Mouse (Mus musculus): Measurements from ENCODE around the gene Anln. TPM values are rescaled to one million over a fixed set of nuclear protein-coding genes. Genes with fewer than 3 reads are reported as not detected.

Gene Anln
- polyA plus RNA-seq, 1 experiment from 2014 or later, result 38.7 TPM

DNA sequence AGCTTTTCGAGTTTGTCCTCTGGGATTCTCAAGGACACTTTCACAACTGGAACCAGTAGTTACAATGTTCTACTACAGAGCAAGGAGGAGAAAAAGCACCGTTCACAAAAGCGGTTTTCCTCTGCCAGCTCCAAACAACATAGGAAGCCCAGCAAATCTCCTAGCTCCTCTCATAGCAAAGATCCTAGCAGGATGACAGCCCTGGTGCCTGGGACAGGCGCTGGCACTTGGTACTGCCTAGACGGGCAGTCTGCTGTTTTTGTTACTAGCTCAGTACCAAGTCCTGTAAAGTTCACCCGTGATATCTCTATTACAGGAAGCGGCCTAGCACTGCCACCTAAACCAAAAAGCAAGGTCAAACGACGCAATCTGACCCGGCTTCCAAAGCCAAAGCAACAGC is 35.2 kb upstream of the Anln start:
- Histone ChIP-seq H3K27me3 (replicated peaks; ENCODE audit: control insufficient read depth, insufficient read depth, low read length) (no peaks in the 10 kb centered on the region), H3K4me2 (ENCODE audit: low read depth, low read length) (no peak overlapping the region), H3K4me3 (ENCODE audit: low read depth, low read length) (no peak overlapping the region), H3K9ac (ENCODE audit: low read depth, low read length) (no peak overlapping the region), H3K9me3 (ENCODE audit: control insufficient read depth, low read length) (no peaks in the 10 kb centered on the region), H3K36me3 (ENCODE audit: control insufficient read depth, insufficient read depth, low read length) (no peaks in the 10 kb centered on the region), H3K4me1 (ENCODE audit: control insufficient read depth, insufficient read depth, low read length) (no peaks in the 10 kb centered on the region), H3K27ac (replicated peaks; ENCODE audit: low read depth, low read length) (no peak overlapping the region)
- 74% methylated on average over 10 of the region's 10 CpGs for WGBS
- ATAC-seq (ENCODE audit: low read depth), result no peak
- no peak for DNase-seq (ENCODE audit: low spot score)

DNA sequence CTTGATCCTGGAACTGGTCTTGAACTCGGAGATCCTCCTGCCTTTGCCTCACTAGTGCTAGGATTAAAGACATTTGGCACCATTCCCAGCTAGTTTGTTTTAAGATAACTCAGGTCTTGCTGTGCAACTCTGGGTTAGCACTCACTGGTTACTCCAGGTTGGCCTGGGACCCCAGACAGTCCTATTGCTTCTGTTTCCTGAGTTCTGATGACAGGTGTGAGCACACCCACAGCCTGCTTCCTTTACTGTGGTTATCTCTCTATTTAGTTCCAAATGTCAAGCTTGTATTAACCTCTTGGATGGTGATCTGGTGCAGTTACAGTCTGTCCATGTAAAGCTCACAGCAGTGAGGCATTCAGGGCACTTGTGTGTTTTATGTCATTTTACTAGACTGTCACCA is 34.5 kb upstream of the Anln start:
- Histone ChIP-seq H3K9me3 (ENCODE audit: control insufficient read depth, low read length) (no peaks in the 10 kb centered on the region), H3K9ac (ENCODE audit: low read depth, low read length) (no peak overlapping the region), H3K4me3 (ENCODE audit: low read depth, low read length) (no peak overlapping the region), H3K4me2 (ENCODE audit: low read depth, low read length) (no peak overlapping the region), H3K27me3 (replicated peaks; ENCODE audit: control insufficient read depth, insufficient read depth, low read length) (no peaks in the 10 kb centered on the region), H3K4me1 (ENCODE audit: control insufficient read depth, insufficient read depth, low read length) (no peaks in the 10 kb centered on the region), H3K36me3 (ENCODE audit: control insufficient read depth, insufficient read depth, low read length) (no peaks in the 10 kb centered on the region), H3K27ac (replicated peaks; ENCODE audit: low read depth, low read length) (no peak overlapping the region)
- no peak for DNase-seq (ENCODE audit: low spot score)
- ATAC-seq (ENCODE audit: low read depth), result no peak
- WGBS, result 68% methylated on average over 1 of the region's 1 CpGs

DNA sequence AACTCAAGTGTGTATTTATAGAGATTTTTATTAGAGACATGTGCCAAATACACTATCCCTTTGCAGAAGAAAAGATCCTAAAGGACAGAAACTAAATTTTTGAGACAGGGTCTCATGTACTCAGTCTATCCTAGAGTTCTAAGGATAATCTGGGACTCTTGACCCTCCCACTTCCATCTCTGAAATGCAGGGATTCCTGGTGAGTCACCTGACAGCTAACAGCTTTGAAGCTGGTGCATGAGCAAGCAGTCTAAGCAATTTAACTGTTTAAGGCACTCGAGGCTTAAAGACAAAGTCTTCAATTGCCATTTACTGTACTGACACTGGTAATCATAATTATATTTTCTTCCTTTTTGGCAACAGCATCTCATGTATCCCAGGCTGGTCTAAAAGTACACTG is 33.6 kb upstream of the Anln start:
- H3K4me2 ChIP-seq (ENCODE audit: low read depth, low read length), result no peak overlapping the region
- ATAC-seq (ENCODE audit: low read depth), result no peak
- H3K36me3 ChIP-seq (ENCODE audit: control insufficient read depth, insufficient read depth, low read length), result no peaks in the 10 kb centered on the region
- 59% methylated on average over 1 of the region's 1 CpGs for WGBS
- no peak overlapping the region for H3K9ac ChIP-seq (ENCODE audit: low read depth, low read length)
- no peaks in the 10 kb centered on the region for H3K27me3 ChIP-seq (replicated peaks; ENCODE audit: control insufficient read depth, insufficient read depth, low read length)
- no peaks in the 10 kb centered on the region for H3K9me3 ChIP-seq (ENCODE audit: control insufficient read depth, low read length)
- no peak overlapping the region for H3K27ac ChIP-seq (replicated peaks; ENCODE audit: low read depth, low read length)
- H3K4me1 ChIP-seq (ENCODE audit: control insufficient read depth, insufficient read depth, low read length), result no peaks in the 10 kb centered on the region
- no peak for DNase-seq (ENCODE audit: low spot score)
- no peak overlapping the region for H3K4me3 ChIP-seq (ENCODE audit: low read depth, low read length)

DNA sequence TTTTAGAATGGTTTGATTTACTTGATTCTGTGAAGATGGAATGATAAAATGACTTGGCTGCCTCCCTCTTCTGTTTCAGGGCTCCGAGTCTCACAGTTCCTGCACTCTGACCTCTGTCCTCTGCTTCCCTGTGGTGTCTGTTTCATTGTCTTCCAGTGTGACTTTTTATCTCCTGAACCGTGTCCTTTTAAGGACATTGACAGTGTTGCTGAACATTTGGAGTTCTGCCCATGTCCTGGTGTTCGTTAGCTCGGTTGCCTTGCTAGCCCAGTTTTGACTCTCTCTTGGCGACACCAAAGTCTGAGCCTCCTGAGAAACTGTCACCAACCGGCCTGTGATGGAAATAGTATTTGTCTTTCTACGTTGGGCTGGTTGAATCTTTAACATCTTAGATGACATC is 31.5 kb upstream of the Anln start:
- no peaks in the 10 kb centered on the region for H3K27me3 ChIP-seq (replicated peaks; ENCODE audit: control insufficient read depth, insufficient read depth, low read length)
- H3K27ac ChIP-seq (replicated peaks; ENCODE audit: low read depth, low read length), result no peak overlapping the region
- no peak overlapping the region for H3K4me2 ChIP-seq (ENCODE audit: low read depth, low read length)
- no peaks in the 10 kb centered on the region for H3K9me3 ChIP-seq (ENCODE audit: control insufficient read depth, low read length)
- no peaks in the 10 kb centered on the region for H3K36me3 ChIP-seq (ENCODE audit: control insufficient read depth, insufficient read depth, low read length)
- DNase-seq (ENCODE audit: low spot score), result no peak
- ATAC-seq (ENCODE audit: low read depth), result no peak
- H3K9ac ChIP-seq (ENCODE audit: low read depth, low read length), result no peak overlapping the region
- WGBS, result 38% methylated on average over 7 of the region's 7 CpGs
- H3K4me1 ChIP-seq (ENCODE audit: control insufficient read depth, insufficient read depth, low read length), result no peaks in the 10 kb centered on the region
- no peak overlapping the region for H3K4me3 ChIP-seq (ENCODE audit: low read depth, low read length)

DNA sequence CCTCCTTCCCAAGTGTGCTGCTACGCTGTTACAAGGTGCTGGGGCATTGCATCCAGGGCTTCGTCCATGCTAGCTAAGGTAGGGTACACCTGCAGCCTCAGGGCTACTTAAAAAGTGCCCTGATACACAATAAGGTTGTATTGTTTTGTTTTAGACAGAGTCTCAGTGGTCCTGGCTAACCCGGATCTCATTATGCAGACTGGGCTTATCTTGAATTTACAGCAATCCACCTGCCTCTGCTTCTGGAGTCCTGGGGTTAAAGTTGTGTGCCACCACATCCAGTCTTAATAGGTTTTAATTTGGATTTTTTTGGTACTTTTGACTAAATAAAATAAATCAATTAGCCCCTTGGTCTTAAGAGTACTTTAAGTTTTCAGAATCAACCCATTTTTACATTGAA is 30.9 kb upstream of the Anln start:
- no peaks in the 10 kb centered on the region for H3K36me3 ChIP-seq (ENCODE audit: control insufficient read depth, insufficient read depth, low read length)
- H3K9ac ChIP-seq (ENCODE audit: low read depth, low read length), result no peak overlapping the region
- H3K4me3 ChIP-seq (ENCODE audit: low read depth, low read length), result no peak overlapping the region
- no peak overlapping the region for H3K4me2 ChIP-seq (ENCODE audit: low read depth, low read length)
- no peaks in the 10 kb centered on the region for H3K4me1 ChIP-seq (ENCODE audit: control insufficient read depth, insufficient read depth, low read length)
- WGBS, result 85% methylated on average over 3 of the region's 3 CpGs
- ATAC-seq (ENCODE audit: low read depth) (no peak), DNase-seq (ENCODE audit: low spot score) (no peak)
- H3K27me3 ChIP-seq (replicated peaks; ENCODE audit: control insufficient read depth, insufficient read depth, low read length), result no peaks in the 10 kb centered on the region
- H3K27ac ChIP-seq (replicated peaks; ENCODE audit: low read depth, low read length), result no peak overlapping the region
- no peaks in the 10 kb centered on the region for H3K9me3 ChIP-seq (ENCODE audit: control insufficient read depth, low read length)

DNA sequence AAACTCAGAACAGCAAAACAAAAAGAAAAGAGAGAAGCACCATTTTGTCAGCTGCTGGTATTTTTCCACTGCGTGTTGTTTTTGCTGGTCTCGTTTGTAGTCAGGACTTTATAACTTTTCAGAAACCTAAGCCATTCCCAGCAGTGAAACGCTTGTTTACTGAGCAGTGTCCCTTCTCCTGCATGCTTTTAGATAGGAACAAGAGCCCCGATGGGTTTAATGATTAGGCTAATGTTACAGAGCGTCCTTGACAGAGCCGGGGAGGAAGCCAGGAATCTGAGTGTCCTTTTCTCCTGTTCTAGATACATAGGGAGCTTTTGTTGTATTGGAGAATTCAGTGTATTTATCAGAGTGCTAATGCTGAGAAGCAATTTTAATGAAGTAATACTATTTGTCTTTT is 28.6 kb upstream of the Anln start:
- Histone ChIP-seq H3K27ac (replicated peaks; ENCODE audit: low read depth, low read length) (no peak overlapping the region), H3K36me3 (ENCODE audit: control insufficient read depth, insufficient read depth, low read length) (no peaks in the 10 kb centered on the region), H3K9ac (ENCODE audit: low read depth, low read length) (no peak overlapping the region), H3K4me1 (ENCODE audit: control insufficient read depth, insufficient read depth, low read length) (no peaks in the 10 kb centered on the region), H3K4me2 (ENCODE audit: low read depth, low read length) (no peak overlapping the region), H3K27me3 (replicated peaks; ENCODE audit: control insufficient read depth, insufficient read depth, low read length) (no peaks in the 10 kb centered on the region), H3K4me3 (ENCODE audit: low read depth, low read length) (no peak overlapping the region), H3K9me3 (ENCODE audit: control insufficient read depth, low read length) (no peaks in the 10 kb centered on the region)
- ATAC-seq (ENCODE audit: low read depth), result no peak
- DNase-seq (ENCODE audit: low spot score), result no peak
- 49% methylated on average over 6 of the region's 6 CpGs for WGBS

DNA sequence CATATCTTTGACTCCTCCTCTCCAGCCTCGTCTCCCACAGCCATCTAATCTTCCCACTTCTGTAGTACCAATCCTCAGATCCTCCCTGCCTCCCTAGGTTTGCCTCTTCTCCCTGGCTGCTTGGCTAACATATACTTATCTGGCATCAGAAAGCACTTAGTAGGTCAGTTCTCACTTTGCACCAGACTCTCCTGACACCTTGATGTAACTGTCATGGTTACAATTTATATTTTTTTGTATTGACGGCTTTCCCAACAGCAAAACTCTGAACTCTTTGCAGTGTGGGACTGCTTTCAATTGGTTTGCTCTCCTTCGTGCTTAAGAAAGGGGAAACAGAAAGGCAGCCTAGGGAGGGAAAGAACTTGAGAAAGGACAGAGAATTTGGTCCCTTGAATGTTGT is 27.2 kb upstream of the Anln start:
- H3K27me3 ChIP-seq (replicated peaks; ENCODE audit: control insufficient read depth, insufficient read depth, low read length), result no peaks in the 10 kb centered on the region
- no peaks in the 10 kb centered on the region for H3K36me3 ChIP-seq (ENCODE audit: control insufficient read depth, insufficient read depth, low read length)
- H3K27ac ChIP-seq (replicated peaks; ENCODE audit: low read depth, low read length), result no peak overlapping the region
- WGBS, result 77% methylated on average over 3 of the region's 3 CpGs
- H3K4me3 ChIP-seq (ENCODE audit: low read depth, low read length), result no peak overlapping the region
- H3K4me1 ChIP-seq (ENCODE audit: control insufficient read depth, insufficient read depth, low read length), result no peaks in the 10 kb centered on the region
- no peaks in the 10 kb centered on the region for H3K9me3 ChIP-seq (ENCODE audit: control insufficient read depth, low read length)
- H3K9ac ChIP-seq (ENCODE audit: low read depth, low read length), result no peak overlapping the region
- ATAC-seq (ENCODE audit: low read depth) (no peak), DNase-seq (ENCODE audit: low spot score) (no peak)
- no peak overlapping the region for H3K4me2 ChIP-seq (ENCODE audit: low read depth, low read length)

DNA sequence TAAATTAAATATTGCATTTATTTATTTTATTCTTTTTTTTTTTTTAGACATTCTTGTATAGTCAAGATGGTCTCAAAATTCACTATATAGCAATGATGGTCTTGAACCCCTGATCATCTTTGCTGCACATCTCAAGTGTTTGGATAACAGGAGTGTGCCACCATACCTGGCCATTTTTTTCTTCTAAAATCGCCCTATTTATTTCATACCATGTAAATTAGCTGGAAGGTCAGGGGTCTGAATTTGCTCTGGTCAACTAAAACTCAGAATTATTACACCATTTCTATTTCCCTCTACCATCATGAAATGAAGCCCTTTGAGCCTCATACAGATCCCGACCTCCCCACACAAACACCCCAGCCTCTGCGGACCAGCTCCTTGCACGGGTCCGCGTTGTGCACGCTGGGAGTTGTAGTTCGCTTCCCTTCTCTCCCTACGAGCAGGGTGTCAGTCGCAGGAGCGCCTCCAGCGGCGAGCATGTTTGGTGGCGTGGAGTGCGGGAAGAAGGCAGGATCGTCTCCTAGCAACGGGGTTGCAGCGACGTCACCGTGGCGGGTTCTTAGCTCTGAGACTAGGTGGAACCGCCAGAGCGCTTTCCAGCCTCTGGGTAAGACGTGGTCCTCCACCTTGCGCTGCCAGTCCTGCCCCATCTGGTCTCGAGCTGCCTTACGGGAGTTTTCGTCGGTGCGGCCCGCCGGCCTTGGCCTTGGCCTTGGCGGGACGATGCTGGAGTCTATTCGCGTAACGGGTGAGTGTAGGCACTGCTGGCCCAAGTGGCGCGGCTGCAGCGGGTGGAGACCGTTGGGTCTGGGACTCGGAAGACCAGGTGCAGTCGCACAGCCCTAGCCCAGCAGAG is 22.2 kb upstream of the Anln start, which contains the start of gene 9530077C05Rik:
Gene 9530077C05Rik (plus strand): TSS at position 512 of the 856 bp plus-strand sequence.
- H3K9ac ChIP-seq (ENCODE audit: low read depth, low read length), result peak within 1 kb of the TSS; percentile 74
- no peaks in the 10 kb centered on the region for H3K36me3 ChIP-seq (ENCODE audit: control insufficient read depth, insufficient read depth, low read length)
- H3K4me3 ChIP-seq (ENCODE audit: low read depth, low read length), result peak within 1 kb of the TSS; percentile 59
- H3K27ac ChIP-seq (replicated peaks; ENCODE audit: low read depth, low read length), result no peak within 1 kb of the TSS
- peak within 1 kb of the TSS; percentile 85 for H3K4me2 ChIP-seq (ENCODE audit: low read depth, low read length)
- DNase-seq (ENCODE audit: low spot score), result peak; percentile 98
- WGBS, result 1% methylated on average over 43 of the region's 43 CpGs
- H3K27me3 ChIP-seq (replicated peaks; ENCODE audit: control insufficient read depth, insufficient read depth, low read length), result no peaks in the 10 kb centered on the region
- no peaks in the 10 kb centered on the region for H3K9me3 ChIP-seq (ENCODE audit: control insufficient read depth, low read length)
- ATAC-seq (ENCODE audit: low read depth), result peak; percentile 100
- H3K4me1 ChIP-seq (ENCODE audit: control insufficient read depth, insufficient read depth, low read length), result no peaks in the 10 kb centered on the region

DNA sequence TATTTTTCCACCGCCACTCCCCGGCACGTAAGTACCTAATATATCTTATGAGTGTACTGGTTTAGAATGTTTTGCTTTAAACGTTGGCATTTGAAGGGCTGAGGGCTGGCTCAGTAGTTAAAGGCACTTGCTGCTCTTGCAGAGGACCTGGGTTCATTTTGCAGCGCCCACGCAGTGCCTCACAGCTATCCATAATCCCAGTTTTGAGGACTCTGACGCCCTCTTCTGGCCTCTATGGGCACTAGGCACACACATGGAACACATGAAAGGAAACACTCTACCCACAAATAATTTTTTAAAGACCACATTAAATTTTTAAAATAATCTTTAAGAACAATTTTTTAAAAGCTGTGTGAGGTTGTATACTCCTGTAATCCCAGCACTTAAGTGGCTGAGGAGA is 20.5 kb upstream of the Anln start:
- DNase-seq (ENCODE audit: low spot score), result no peak
- no peaks in the 10 kb centered on the region for H3K9me3 ChIP-seq (ENCODE audit: control insufficient read depth, low read length)
- 73% methylated on average over 7 of the region's 7 CpGs for WGBS
- H3K27me3 ChIP-seq (replicated peaks; ENCODE audit: control insufficient read depth, insufficient read depth, low read length), result no peaks in the 10 kb centered on the region
- ATAC-seq (ENCODE audit: low read depth), result no peak
- no peak overlapping the region for H3K4me2 ChIP-seq (ENCODE audit: low read depth, low read length)
- H3K36me3 ChIP-seq (ENCODE audit: control insufficient read depth, insufficient read depth, low read length), result no peaks in the 10 kb centered on the region
- no peaks in the 10 kb centered on the region for H3K4me1 ChIP-seq (ENCODE audit: control insufficient read depth, insufficient read depth, low read length)
- H3K9ac ChIP-seq (ENCODE audit: low read depth, low read length), result no peak overlapping the region
- H3K27ac ChIP-seq (replicated peaks; ENCODE audit: low read depth, low read length), result no peak overlapping the region
- no peak overlapping the region for H3K4me3 ChIP-seq (ENCODE audit: low read depth, low read length)

All from embryonic facial prominence, embryonic 14.5 days (tissue).